Mouse (Mus musculus) urinary bladder, postnatal 10 days (tissue): ENCODE measurements around the gene Hlcs.

ENCODE experiments used
- DNase-seq: peaks from one replicate; pipeline ENCODE4 v3.0.0; 2022; ENCODE audit warnings: low spot score

Gene Hlcs

DNA sequence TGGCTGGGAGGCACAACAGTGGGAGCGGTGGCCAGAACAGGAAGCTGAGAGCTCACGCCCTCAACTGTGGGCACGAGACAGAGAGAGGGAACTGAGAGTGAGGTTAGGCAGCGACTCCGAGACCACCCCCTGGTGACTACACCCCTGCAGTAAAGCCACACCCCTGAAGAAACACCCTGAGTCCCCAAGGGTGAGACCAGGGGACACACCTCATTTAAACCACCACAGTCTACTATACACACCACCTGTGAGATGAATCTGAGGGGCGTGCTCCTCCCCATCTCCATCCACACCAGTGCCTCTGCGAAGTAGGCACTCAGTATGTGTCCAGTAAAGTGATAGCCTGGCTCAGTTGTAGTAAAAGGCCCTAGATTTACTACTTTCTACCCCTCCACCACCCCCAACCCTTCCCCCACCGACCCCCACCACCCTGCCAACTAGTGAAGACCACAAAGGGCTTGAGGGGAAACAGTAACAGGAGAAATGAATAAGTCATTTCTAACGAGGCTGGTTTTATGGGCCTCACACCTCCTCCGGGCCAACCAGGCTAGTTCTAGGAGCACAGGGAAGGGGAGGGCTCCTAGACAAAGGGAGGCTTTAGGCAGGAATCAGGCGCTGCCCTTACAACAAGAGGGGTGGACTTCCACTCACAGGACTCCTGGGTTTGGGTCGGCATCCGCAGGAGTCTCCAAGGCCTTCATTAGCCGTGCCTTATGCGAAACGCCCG, 67.2 kb downstream of the Hlcs start:
- DNase-seq = no peak

DNA sequence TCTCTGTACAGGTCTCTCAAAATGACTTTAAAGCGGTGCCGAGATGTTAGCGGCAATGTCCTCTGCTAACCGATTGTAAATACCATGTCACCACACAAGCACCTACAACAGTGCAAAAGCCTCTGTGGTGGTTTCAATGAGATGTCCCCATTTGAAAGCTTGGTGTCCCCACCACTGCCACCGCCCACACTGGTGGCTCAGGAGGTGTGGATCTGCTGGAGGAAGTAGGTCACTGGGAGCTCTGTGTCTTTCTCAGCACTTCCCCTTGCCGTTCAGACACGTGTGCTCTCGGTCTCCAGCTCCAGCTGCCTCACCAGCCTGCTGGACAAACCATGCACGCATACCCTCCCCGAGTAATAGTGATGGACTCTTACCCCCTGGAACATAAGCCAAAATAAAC, 72.2 kb downstream of the Hlcs start:
- DNase-seq = no peak

DNA sequence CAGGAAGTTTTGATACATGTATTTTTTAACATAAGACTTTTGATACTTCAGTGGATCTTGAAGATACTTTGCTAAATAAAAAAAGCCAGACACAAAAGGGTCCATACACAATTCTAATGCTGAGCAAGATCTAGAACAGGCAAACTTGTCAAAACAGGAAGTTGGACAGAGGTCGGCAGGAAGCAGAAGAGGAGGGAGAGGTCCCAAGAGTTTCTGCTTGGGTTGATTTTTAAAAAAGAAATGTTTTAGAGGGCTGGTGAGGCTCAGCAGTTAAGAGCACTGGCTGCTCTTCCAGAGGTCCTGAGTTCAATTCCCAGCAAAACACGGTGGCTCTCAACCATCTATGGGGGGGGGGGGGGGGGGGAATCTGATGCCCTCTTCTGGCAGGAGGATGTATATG, 73.2 kb downstream of the Hlcs start:
- DNase-seq = no peak

DNA sequence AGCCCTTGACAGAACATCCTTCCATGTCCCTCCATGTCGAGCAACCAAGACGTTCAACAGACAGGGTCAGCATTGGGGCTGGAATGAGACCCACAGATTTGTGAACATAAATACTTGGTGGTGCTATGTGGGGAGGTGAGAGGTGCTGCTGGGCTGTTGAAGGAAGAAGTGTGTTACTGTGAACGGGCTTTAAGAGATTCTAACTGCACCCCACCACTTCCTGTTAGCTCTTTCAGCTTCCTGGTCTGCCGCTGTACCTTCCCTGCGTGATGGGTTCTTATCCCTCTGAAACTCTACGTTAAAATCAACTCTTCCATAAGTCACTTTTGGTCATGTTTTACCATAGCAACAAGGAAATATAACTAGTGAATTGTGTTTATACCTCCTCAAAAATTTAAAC, 73.8 kb downstream of the Hlcs start:
- DNase-seq = no peak

DNA sequence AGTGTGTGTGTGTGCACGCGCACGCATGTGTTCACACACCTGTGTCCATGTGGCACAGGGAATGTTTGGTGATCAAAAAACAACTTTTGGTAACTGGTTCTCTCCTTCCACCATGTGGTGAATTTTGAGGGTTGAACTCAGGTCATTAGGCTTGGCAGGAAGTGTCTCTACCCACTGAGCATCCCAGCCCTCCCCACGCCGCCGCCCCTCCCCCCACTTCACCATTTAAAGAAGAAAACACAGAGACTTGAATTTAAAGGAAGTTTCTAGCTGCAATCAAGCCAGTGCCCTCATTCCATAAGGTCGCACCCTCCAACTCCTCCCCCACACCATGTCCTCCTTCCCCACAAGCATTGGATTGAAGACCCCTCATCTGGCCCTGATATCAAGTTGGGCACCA, 74.2 kb downstream of the Hlcs start:
- no peak for DNase-seq

DNA sequence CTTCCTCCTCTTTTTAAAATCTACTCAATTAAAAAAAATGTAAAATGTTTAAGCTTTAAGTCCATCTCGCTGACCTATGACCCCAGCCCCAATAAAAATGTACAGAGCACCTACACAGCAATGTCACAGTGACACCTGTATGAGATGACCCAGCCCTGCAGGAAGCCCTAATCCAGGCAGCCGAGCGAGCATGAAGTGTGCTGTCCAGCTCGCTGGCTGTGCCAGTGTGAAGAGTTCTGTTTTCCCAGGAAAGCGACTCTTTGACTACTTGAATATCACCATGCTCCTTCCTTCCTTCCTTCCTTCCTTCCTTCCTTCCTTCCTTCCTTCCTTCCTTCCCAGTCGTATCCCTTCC, 76.3 kb downstream of the Hlcs start:
- no peak for DNase-seq

DNA sequence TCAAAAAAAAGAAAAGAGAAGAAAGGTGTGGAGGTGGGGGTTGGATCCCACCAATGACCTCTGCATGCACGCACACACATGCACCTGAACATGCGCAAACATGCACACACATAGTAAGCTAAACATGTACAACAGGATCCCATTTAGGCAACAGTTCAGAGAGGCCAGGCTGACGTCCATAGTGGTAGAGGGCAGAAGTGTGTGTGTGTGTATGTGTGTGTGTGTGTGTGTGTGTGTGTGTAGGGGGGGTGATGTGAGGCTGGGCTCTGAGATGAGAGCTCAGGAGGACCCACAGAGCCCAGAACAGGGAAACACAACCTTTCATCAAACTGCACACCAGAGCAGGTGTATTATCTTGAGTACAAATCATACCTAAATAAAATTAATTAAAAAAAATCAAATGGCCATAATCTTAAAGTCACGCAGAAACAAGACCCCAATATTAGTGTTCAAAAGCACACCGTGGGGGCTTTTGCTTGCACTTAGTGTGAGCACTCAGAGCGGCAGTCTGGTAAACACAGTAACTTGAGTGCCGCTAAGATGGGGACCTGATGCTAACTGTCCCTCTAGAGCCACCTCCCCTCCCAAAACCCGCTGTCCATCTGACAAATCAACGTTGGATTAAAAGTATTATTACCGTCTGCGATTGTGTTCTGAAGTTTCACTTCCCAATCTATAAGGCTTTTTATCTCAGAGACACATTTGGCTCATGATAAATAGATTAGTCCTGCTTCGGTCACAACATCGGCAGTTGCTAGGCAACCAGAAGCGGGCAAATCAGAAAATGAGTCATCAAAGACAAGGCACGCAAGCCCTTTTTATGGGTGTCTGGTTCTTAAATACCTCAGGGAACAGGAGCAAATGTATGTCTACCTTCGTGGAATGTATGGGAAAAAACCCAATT, 76.9 kb downstream of the Hlcs start:
- no peak for DNase-seq

DNA sequence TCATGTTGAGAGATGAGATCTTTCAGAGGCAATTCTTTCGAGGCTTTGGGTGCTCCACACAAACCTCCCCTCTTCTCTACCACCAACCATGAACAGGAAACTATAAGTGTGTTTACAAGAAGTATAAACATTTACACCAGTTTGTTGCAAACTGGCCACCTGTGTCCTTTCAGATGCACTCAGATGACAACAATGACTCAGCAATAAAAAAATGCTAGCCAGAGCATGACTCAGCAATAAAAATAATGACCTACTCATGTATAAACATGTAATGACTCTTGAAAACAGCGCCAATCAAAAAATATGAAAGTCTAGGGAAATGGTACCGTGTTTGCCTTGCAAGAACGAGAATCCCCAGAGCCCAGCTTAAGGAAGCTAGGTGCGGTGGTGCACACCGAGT, 77.7 kb downstream of the Hlcs start:
- no peak for DNase-seq

DNA sequence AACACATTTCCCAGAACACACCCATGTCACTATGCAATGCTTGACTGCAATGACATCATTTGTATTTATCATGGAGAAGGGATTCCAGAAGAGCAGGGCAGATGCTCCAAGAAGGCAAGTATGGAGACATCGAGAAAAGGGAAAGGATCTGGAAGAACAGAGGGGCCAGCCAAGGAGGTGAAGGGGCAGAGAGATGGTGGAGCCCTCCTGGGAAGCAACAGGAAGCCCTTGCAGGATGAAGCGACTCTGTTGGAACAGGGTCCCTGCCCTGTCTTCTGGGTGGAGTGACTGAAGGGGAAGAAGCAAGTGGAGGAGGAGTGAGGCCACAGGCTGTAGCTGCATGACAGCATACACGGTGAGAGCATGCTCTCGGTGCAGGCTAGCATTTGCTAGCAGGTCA, 79.2 kb downstream of the Hlcs start:
- DNase-seq = no peak

DNA sequence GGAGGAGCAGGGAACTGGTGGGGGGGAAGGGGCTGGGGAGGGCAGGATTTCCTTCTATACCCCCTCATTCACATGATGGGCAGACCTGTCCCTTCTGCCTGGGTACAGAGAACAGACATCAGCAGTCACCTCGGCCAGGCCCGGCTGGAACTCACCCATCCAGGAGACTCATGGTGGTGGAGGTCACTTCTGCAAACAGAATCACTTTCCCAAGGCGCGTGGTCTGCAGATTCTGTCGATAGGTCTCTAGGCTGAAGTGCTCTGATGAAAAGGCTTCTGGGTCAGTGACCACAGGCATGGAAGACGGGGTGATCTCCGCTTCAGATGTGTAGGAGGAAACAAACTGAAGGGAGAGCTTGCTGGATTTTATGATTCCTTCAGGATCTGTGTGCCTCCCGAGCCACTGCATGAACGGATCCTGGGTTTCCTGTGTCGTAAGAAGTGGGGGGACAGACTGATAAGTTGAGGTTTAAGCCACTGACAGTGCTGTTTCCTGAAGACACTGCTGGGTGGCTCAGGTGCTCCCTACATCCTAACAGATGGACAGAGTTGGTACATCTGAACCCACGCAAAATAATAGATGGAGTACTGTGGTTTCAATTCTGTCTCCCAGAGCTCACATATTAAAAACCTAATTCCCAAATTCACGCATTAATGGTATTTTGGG, 82.3 kb downstream of the Hlcs start:
- DNase-seq = no peak

DNA sequence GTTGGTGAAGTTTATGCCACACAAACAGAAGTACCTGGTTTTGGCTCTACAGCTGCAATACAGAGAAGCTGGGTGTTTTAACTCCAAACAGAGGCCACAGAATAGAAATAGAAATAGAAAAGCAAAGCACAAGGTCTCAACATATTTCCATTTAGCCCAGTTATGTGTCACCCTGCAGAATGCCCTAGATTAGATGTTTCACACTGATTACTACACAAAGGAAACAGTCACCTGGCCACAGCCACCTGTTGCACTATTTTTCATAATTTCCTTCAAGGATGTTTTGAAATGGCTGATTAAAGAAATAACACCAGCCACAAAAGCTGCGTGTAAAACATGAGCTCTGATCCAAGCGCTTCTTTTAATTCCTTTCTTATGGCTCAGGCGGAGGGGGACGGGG, 82.9 kb downstream of the Hlcs start:
- DNase-seq = no peak

DNA sequence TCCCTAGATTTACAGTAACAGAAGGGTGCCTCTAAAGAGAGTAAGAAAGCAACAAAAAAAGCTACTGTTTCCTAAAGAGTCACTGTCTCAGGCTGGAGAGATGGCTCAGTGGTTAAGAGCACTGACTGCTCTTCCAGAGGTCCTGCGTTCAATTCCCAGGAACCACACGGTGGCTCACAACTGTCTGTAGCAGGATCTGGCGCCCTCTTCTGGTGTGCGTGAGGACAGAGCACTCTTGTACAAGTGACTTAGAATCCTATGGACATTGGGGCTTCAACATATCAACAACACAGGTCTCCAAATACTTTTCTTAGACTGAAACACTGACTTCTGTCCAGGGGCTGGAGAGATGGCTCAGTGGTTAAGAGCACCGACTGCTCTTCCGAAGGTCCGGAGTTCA, 83.5 kb downstream of the Hlcs start:
- no peak for DNase-seq

DNA sequence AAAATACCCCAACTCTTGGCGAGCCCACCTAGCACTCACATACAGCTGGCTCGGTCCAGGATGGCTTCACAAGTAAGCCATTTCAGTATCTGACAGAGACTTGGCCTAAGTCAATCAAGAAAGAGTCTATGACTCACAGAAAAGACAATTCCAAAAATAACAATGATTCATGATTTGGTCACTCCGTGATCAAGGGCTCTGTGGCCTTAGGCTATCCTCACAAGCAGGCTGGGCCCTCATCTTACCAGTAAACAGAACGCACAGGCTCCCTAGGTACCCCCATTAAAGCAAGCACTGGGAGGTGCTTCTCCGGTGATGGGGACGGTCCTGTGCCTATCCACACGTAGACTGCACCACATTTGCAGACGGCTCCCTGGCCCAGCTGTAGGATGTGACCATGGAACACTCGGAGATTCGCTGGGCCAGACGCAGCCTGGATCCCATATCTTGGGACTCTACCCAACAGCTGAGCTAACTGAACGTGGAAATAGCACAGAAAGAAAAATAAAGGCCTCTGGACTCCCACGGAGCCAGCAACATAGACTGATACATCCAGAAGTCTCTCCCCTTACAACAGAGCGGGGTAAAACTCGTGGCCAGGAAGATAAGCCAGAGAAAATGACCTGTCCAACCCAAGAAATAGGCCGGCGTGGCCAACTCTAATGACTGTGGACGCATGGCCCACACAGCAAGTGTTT, 84.4 kb downstream of the Hlcs start:
- no peak for DNase-seq

DNA sequence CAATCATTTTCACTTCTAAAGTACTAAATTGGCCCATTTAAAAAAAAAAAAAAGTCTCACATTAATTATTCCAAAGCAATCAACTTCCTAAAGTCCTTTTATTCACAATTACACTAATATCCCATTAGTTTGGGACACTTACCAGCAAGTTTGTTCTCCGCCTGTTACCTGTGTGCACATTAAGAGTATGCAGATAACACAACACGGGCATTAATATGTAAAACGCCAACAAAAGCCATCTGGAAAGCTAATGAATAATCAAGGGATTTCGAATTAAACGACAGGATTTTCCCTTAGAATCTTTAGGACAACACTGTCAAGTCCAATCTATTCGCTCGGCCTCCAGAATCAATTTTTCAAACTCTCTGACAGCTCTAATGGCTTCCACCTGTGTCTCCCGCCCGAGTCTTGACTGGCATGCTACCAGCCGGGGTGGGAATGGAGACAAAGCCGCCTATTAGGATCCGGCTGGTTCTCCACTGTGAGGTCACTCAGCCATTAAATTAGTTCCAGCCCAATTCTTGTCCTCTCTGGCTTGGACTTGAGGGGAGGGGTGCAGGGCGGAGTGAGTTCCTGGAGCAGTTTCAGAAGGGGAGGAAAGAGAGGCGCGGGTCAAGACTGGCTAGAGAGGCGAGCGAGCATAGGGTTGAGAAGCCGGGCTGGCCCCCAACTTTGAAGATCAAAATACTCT, 85.9 kb downstream of the Hlcs start:
- DNase-seq = no peak

DNA sequence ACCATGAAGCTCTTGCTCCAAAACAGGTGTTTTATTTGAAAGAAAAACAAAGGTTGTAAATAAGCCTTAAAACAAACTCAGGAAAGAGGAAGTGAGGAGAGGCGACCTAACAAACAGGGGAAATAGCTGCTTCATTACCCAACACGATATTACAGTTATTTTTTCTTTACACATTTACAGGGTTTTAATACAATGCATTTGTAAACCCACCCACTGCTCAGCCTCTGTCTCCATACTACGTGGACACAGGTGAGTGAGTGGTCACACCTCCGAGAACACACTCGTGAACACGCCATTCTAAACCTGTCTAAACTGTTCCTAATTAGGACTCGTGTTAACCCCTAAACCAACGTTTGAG, 90.0 kb downstream of the Hlcs start:
- no peak for DNase-seq

DNA sequence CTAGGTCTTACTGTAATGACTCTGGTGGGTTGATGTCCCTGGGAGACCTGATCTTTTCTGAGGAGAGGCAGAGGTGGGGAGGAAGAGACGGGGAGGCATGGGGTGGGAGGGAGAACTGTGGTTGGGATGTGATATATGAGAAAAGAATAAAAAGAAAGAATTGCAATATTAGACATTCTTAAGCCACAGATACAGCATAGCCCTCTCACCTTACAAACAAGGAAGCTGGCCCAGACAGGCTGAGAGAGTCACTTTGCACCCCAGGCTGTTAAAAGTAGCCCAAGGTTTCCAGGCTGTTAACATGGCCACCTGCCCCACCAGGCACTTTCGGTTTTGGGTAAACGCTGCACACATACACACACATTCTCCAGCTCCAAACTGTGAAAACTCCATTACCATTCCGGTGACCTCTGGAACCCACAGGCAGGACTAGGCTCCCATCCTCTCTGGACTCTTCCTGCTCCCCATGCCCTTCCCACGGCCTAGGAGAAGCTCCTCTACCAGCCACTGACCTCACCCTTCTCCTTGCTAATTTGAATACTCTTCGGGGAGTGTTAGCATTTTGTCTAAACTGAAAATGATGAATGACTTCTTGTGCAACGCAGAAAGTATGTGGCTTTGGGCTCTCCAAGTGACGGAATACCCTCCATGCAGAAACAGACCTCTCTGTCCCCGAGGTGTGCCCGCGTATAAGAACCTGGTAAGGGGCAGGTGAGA, 90.6 kb downstream of the Hlcs start:
- DNase-seq = no peak

DNA sequence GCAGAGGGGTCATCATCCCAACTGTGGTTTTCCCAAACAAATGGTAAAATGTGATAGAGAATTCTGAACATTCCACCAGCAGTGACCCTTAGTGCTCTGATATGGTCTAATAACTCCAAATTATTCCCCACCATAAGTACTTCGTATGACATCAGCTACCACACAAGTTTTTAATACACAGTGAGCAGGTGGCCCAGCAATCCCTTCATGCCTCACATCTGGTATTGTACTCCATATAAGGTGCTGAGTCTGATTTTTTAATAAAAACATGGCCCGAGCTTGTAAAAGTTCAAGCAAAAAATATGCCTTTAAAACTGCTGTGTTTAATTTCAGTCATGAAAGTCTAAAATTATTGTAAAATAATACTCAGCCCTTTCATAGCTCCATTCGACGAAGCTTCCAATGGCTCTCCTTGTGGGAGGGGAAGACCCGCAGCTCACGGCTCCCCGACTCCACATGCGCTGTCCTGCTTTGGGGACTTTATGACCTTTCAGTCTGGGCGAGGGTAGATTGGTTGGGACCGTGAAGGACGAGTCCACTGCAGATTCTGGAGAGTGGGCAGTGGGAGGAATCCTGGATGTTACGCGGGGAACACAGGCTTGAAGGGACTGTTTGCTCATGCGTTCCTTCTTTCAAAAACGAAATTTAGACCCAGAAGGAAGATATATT, 102.5 kb downstream of the Hlcs start:
- no peak for DNase-seq

DNA sequence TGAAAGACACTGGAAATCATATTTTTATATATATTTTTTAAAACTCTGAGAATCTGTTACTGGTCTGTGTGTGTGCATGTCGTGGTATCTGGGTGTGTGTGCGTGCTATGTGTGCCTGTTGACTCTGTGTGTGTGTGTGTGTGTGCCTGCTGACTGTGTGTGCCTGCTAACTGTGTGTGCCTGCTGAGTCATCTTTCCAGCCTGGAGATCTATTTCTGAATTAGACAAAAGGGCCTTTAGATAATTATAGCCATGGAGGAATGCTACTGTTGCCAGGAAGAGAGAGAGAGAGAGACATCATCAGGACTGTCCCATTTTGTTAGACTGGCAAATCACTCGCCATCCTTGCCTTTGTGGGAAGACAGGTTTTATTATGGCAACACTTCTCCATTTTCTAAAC, 103.7 kb downstream of the Hlcs start:
- no peak for DNase-seq

DNA sequence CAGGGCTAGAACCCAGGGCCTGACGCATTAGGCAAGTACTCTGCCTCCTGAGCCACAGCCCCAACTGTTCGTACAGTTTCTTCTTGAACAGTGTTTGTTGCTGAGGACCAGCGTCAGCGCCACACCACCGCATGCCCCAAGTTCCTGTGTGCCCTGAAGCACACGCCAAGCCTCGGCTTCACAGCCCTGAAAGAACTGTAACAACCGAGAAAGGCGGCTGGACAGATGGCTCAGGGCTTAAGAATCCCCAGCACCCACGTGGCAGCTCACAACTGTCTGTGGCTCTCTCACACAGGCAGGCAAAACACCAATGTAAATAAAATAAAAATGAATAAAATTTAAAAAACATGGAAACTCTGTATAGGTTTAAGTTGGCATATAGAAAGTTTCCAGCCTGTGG, 104.5 kb downstream of the Hlcs start:
- DNase-seq = no peak

DNA sequence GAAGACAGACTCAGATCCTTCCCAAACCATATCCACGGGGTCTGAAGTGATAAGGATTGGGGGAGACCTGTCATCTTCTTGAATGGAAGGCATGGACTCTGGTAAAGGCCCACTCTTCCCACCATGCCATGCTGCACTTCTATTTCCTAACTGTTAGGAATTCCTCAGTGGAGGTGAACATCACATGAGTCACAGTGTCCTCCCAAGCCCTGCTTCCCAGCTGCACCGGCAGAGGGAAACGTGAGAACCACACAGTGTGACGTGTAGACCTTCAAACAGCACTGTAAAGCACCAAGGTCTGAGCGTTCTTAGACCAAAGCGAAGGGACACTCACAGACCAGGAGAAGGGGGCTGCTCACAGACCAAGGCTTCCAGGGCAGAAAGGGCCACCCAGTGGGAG, 105.2 kb downstream of the Hlcs start:
- DNase-seq = no peak
